Mouse (Mus musculus) ES-E14 (cell line): ENCODE measurements around the gene Triml1.

ENCODE experiments used
- CHD2 ChIP-seq: IDR thresholded peaks from 2 replicates; pipeline ENCODE4 v1.6.1; 2014; ENCODE audit warnings: mild to moderate bottlenecking, low read depth, low read length, inconsistent platforms
- ZC3H11A ChIP-seq: IDR thresholded peaks from 2 replicates; pipeline ENCODE4 v1.6.1; 2012; ENCODE audit warnings: low read depth, mild to moderate bottlenecking, inconsistent platforms, low read length, borderline replicate concordance
- ZNF384 ChIP-seq: IDR thresholded peaks from 2 replicates; pipeline ENCODE4 v1.6.1; 2012; ENCODE audit warnings: low read depth, low read length, inconsistent platforms

DNA sequence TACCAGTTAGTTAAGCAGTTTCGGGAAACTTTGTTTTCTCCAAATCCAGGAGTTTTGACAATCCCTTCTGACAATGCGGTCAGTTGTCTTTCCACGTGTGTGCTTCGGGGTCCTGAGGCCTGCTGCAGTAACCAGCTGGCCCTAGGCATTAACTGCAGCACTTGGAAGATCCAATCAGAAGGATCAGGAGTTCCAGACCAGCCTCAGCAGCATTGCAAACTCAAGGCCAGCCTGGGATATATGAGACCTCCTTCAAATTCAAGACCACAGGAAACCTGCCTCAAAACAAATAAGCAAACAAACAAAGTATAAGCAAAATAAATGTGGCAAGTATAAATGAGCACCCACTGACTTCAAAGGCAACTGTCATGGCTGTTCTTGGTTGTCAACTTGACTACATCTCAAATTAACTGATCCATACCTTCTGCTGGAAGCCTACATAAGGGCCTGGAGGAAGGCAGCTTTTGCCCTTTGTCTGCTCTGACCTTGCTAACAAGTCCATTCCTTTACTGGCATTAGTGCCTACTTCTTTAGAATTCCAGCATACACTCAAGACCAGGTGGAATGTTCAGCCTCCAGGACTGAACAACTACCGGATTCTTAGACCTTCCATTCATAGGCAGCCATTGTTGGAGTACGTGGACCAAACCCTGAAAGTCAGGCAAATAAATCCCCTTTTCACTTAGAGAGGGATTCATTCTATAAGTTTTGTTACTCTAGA, 35.6 kb upstream of the Triml1 start:
- TF ChIP-seq CHD2 (no peak), ZC3H11A (no peak), ZNF384 (no peak)
